Mouse (Mus musculus) 3134 (cell line): ENCODE data around the gene Ppan.
A peak's percentile ranks its signal among the peaks of the same experiment; 100 is the strongest.

ENCODE experiments used
- DNase-seq: peaks from one replicate; pipeline ENCODE4 v3.0.0-alpha.2; 2011; ENCODE audit warnings: low spot score; ENCODE audit not compliant: insufficient read length; ENCODE audit errors: extremely low read depth

Ppan gene

GRCm38 (mm10) chr9:20887704-20888385 lies at the start of gene Ppan:
Gene Ppan (plus strand): TSS chr9:20888175.
- DNase-seq: peak; percentile 89

DNA sequence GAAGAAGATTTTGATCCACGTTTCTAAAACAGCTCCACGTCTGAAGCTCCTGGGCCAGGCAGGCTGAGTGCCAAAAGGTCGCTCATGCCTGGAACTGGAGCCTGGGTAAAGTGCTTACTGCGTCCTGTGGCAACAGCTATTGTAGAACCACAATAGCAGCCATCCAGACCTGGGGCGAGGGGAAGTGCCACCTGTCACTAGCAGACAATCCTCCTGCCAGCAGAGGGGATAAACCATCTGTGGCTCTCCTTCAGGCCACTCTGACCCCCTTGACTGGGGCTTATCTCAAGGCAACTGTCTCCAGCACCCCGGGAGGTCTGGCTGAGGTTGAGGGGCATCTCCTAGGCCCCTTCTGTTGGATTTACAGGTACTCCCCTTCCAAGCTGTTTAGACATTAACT lies 49.0 kb upstream of the Ppan start:
- DNase-seq: no peak

DNA sequence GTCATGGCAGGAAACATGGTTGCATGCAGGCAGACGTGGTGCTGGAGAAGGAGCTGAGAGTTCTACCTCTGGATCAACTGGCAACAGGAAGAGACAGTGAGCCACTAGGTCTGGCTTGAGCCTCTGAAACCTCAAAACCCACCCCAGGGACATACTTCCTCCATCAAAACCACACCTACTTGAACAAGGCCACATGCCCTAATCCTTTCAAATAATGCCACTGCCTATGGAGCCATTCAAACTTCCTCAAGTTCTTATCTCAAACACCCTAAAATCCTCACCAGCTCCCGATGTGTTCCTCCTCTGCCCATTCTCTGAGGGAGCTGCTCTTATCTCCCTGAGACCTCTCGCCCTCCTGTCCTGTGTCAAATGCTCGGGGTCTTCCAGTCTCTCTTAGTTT lies 45.8 kb upstream of the Ppan start:
- no peak for DNase-seq

DNA sequence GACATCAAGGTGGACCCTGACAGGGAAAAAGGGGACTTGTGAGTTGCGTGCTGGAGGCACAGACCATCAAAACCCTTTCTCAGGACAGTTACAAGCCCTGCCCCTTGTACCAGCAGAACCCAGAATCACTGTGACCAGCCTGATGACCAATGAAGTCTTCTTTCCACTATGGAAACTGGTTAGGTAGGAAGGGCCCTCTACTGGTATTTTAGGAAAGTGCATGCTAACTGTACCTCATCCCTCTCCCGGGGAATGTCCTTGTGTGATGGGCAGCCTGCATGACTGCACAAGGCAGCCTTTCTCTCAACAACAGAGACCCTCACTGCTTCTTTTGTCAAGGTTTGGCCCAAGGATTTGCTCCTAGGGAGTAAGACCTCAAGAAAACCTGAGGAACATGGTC lies 45.3 kb upstream of the Ppan start:
- DNase-seq: no peak

DNA sequence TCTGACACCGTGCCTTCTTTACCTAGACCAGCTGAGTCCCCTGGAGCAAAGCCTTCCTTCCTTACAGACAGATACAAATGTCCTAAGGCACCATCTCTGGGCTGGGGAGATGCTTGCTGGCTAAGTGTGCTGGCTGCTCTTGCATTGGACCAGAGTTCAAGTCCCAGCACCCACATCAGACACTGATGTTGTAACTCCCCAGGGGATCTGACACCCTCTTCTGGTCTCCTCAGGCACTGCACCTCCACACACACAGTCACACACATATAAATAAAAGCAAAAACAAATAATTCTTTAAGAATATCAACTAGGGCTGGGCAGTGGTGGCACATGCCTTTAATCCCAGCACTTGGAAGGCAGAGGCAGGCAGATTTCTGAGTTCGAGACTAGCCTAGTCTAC lies 37.8 kb upstream of the Ppan start:
- DNase-seq: no peak

GRCm38 (mm10) chr9:20857131-20857530 lies 30.8 kb upstream of the Ppan start:
- DNase-seq: no peak

DNA sequence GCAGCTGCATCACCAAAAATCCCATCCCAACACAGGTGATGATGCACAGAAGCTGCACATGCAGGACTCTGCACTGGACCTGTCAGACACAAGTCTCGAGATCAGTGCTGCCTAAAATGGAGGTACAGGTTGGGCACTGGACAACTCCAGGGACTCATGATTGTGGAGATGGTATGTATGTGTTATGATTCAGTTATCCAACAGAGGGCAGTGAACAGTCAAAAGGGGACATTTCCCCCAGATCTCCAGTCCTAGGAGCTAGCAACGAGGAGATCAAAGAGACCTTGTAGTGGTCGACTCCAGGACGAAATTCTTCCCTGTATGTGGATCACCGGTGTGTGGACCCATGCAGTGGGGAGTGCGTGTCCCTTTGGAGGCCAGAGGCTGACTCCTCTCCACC lies 28.0 kb upstream of the Ppan start:
- no peak for DNase-seq

- no peak for DNase-seq
These were observed 26.2 kb upstream of the Ppan start for GRCm38 (mm10) chr9:20861821-20862220.

GRCm38 (mm10) chr9:20862225-20862624 lies 25.8 kb upstream of the Ppan start:
- DNase-seq: no peak

DNA sequence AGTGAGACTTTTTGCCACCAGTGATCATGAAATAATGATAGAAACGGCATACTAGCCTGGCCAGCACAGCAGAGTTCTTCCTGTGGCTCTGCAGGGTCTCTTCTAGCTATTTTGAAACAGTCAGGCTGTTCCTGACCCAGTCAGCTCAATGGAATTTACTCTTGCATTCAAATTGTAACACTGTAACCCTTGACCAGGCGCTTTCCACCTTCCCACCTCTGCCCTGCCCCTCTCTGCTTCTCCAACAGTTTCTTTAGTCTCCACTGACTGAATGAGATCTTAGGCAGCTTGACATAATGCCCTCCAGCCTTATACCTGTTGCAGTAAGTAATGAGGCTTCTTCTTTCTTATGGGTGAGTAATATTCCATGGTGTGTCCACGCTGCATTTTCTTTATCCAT lies 21.1 kb upstream of the Ppan start:
- DNase-seq: no peak

DNA sequence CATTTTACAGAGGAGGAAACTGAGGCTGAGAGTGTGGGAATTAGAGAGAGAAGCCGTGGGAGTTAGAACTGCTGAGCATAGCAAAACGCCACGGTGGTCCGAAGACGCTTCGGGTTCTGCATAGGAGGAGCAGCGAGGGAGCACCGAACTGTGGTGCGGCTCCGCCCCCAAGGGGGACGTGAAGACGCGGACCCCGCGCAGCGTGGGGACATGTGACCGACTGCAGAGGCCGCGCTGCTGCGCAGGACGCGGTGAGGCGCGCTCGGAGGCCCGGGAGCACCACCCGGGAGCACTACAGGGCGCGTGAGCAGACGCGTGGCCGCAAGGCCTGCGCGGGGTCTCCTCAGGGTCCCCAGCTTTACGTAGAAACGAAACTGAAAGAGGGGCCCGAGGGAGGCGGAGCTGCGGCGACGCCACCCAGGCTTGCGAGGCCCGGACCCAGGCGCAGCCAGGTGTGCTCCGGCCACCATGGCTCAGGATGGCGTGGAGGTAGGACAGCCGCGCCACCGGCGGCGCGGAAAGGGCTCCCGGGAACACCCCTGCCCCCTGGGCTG lies 19.4 kb upstream of the Ppan start, which contains the start of gene A230050P20Rik:
Gene A230050P20Rik, plus strand, starts transcription at position 195 of the 554 bp plus-strand sequence.
- no peak for DNase-seq

DNA sequence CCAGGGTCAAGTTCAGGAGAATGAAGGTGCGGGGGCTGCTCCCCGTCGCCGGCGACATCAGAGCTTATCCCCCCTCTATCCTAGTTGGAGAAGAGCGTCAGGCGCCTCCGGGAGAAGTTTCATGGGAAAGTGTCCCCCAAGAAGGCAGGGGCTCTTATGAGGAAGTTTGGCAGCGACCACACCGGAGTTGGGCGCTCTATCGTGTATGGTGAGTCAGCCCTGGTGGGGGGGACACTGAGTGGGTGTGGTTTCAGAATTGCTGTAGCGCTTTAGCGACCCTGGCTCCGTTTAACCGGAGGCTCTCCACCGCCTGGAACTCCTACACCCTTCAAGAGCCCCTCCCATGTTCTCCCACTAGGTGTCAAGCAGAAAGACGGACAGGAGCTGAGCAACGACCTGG lies 18.7 kb upstream of the Ppan start:
- DNase-seq: no peak

- no peak for DNase-seq
These were observed 17.5 kb upstream of the Ppan start for GRCm38 (mm10) chr9:20870211-20871173.

DNA sequence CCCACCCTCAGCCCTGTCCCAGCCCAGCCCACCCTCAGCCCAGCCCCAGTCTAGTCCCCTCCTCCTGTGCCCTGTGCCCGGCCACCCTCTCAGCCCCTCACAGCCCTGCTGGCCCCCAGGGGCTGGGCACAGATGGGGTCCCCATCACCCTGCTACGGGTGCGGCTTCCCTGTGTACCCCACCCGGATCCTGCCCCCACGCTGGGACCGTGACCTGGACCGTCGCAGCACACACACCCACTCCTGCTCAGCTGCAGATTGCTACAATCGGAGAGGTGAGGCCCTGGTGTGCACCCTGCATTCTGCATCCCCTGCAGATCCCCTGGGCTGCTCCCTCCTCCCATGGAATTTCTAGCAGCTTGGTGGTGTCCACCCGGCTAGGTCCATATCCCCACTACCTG lies 15.0 kb upstream of the Ppan start:
- no peak for DNase-seq

GRCm38 (mm10) chr9:20873521-20873920 lies 14.5 kb upstream of the Ppan start:
- no peak for DNase-seq

GRCm38 (mm10) chr9:20875021-20875790 lies 12.8 kb upstream of the Ppan start:
- DNase-seq: no peak

DNA sequence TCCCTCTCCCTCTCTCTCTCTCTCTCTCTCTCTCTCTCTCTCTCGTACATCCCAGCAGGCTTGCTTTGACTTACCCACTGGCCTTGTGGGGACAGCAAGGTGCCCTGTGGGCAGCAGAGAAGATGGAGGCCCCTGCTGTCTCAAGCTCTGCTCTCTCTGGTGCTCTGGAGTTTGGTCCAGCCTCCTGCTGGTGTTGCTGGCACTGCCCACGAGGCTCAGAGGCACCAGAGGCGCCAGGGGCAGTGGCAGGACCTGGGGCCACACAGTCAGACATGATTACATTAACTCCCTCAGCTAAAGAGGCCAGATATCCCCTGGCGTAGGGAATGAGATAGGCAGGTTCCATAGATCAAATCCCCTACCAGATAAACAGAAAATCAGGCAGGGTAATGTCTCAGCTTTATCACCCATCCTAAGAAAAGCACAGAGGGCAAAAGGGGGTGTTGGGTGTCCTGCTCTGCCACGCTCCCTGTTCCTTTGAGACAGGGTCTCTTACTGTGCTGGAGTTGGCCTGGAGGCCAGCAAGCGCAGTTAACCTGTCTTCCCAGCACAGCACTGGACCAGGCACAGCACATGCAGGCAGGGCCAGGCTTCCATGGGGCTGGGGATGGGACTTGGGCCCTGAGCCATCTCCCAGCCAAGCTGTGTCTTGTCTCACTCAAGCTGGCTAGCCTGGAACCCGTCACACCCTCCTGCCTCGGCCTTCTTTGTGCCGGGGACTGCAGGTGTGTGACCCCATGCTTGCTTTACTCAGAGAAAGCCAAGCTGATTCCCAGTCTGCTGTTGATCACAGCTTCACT lies 11.5 kb upstream of the Ppan start:
- no peak for DNase-seq

DNA sequence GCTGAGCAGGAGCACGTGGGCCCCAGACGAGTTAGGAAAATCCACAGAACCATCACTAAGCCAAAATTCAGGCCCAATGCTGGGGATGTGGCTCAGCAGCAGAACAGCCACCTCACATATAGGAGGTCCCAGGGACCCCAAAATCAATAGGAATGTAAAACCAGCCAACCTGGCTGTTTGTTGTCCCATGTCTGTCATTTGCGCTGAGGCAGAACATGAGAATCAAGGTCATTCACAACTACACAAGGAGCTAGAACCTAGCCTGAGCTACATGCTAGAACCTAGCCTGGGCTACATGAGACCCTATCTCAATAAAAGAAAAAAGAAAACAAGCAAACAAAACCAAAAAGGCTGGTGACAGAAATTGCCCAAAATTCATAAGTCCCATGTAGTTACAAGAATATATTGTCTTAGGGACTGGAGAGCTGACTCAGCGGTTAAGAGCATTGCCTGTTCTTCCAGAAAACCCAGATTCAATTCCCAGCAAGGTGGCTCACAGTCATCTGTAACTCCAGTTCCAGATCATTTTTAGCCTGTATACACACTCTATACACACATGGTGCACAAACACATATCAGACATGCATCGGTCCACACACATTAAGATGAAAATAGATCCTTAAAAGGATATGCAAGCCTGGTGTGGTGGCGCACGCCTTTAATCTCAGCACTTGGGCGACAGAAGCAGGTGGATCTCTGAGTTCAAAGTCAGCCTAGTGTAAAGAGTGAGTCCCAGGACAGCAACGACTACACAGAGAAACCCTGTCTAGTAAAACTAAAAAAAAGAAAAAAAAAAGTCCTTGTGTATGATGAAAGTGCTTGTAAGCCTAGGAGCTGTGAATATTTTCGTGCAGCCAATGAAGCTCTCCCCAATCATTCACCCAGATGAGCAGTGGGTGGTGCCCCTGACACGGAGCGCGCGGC lies 10.6 kb upstream of the Ppan start:
- no peak for DNase-seq
